Mouse (Mus musculus): ENCODE measurements around the gene Lifr. TPM values are rescaled to one million over a fixed set of nuclear protein-coding genes. Genes with fewer than 3 reads are reported as not detected.
A peak's percentile ranks its signal among the peaks of the same experiment; 100 is the strongest.

Gene Lifr
- total and polyA plus RNA-seq, 2 experiments from 2014 or later: 14.9 to 24.0 TPM

DNA sequence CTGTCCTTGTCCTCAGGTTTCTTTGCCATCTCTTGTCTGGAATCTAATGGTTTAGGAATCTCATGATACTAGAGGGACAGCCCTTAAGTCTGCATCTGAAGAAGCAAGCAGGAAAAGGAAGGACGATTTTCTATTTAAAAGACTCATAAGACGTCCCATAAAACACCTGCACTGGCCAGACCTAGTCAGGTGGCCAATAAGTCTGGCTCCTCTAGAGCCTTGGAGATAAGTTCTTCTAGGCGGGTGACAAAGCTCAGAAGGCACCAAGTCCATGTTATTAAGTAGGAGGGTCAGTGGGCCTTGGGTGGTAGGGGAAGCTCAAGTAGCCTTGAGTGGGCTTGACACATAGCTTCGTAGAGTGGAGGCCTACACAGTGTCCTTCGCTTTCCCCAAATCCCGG lies 67.2 kb downstream of the Lifr start:
- peaks cover 57% of the 10 kb centered on the region for H3K36me3 ChIP-seq (replicated peaks; ENCODE audit: control insufficient read depth, insufficient read depth, low read length)
- DNase-seq (ENCODE audit: low spot score) (no peak), ATAC-seq (ENCODE audit: insufficient read depth, low read depth) (no peak)
- H3K27ac ChIP-seq (ENCODE audit: low read depth): no peak overlapping the region
- no peaks in the 10 kb centered on the region for H3K9me3 ChIP-seq (replicated peaks; ENCODE audit: control insufficient read depth, low read length)
- TF ChIP-seq CTCF (IDR thresholded peaks at IDR 0.05; ENCODE audit: low read depth): no peak
- no peak for TF ChIP-seq EP300 (IDR thresholded peaks at IDR 0.05; ENCODE audit: low read depth)
- H3K4me2 ChIP-seq (ENCODE audit: low read depth, low read length): no peak overlapping the region
- no peaks in the 10 kb centered on the region for H3K27me3 ChIP-seq (ENCODE audit: control insufficient read depth, insufficient read depth, low read length)
- H3K9ac ChIP-seq (replicated peaks; ENCODE audit: low read depth, low read length): no peak overlapping the region
- 93% methylated on average over 6 of the region's 6 CpGs for WGBS
- peaks cover 26% of the 10 kb centered on the region for H3K4me1 ChIP-seq (ENCODE audit: control insufficient read depth, insufficient read depth)
- no peak overlapping the region for H3K4me3 ChIP-seq (ENCODE audit: low read depth, low read length)

DNA sequence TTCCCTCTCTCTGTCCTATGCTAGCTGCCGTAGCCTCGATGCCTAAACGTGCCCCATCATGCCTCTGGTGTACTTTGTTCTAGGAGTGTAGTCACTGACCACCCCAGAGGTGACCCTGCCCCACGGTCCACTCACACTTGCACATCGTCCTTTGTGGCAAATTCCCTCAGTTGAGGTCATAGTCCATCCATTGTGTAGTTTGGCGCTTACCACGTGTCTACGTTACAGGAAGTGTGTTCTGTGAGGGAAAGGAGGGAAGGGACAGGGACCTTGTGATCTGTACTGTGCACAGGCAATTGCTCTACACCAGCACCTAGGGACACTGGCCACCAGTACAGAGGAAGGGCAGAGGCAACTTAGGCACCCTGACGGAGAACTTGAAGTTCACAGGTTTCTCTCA lies 69.5 kb downstream of the Lifr start:
- peaks cover 62% of the 10 kb centered on the region for H3K36me3 ChIP-seq (replicated peaks; ENCODE audit: control insufficient read depth, insufficient read depth, low read length)
- H3K27ac ChIP-seq (ENCODE audit: low read depth): no peak overlapping the region
- H3K4me1 ChIP-seq (ENCODE audit: control insufficient read depth, insufficient read depth): peaks cover 12% of the 10 kb centered on the region
- WGBS: 87% methylated on average over 9 of the region's 9 CpGs
- H3K4me3 ChIP-seq (ENCODE audit: low read depth, low read length): no peak overlapping the region
- no peak overlapping the region for H3K9ac ChIP-seq (replicated peaks; ENCODE audit: low read depth, low read length)
- no peaks in the 10 kb centered on the region for H3K27me3 ChIP-seq (ENCODE audit: control insufficient read depth, insufficient read depth, low read length)
- no peak for ATAC-seq (ENCODE audit: insufficient read depth, low read depth)
- H3K9me3 ChIP-seq (replicated peaks; ENCODE audit: control insufficient read depth, low read length): no peaks in the 10 kb centered on the region
- no peak for DNase-seq (ENCODE audit: low spot score)
- TF ChIP-seq CTCF (IDR thresholded peaks at IDR 0.05; ENCODE audit: low read depth): no peak
- no peak for TF ChIP-seq EP300 (IDR thresholded peaks at IDR 0.05; ENCODE audit: low read depth)
- H3K4me2 ChIP-seq (ENCODE audit: low read depth, low read length): no peak overlapping the region

DNA sequence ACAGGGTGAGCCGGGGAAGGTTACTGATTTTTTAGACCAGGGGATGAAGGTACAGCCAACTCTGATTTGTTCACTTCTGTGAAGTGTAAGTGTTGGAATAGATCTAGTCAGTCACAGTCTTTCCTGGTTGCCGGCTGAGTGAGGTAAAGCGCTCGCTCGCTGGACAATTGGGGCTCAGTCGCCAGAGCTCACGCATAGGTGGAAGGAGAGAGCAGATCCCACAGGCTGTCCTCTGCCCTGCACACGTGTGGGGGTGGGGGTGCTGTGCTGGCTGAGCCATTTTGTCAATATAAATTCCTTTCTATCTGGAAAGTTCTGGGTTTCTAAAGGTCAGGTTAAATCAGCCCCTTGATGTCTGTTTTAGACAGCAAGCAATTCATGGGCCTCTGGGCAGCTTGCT lies 69.9 kb downstream of the Lifr start:
- Histone ChIP-seq H3K36me3 (replicated peaks; ENCODE audit: control insufficient read depth, insufficient read depth, low read length) (peaks cover 62% of the 10 kb centered on the region), H3K4me1 (ENCODE audit: control insufficient read depth, insufficient read depth) (peaks cover 12% of the 10 kb centered on the region), H3K9ac (replicated peaks; ENCODE audit: low read depth, low read length) (no peak overlapping the region), H3K4me2 (ENCODE audit: low read depth, low read length) (no peak overlapping the region), H3K4me3 (ENCODE audit: low read depth, low read length) (no peak overlapping the region), H3K9me3 (replicated peaks; ENCODE audit: control insufficient read depth, low read length) (no peaks in the 10 kb centered on the region), H3K27me3 (ENCODE audit: control insufficient read depth, insufficient read depth, low read length) (no peaks in the 10 kb centered on the region), H3K27ac (ENCODE audit: low read depth) (no peak overlapping the region)
- WGBS: 88% methylated on average over 8 of the region's 8 CpGs
- no peak for DNase-seq (ENCODE audit: low spot score)
- no peak for TF ChIP-seq CTCF (IDR thresholded peaks at IDR 0.05; ENCODE audit: low read depth)
- no peak for TF ChIP-seq EP300 (IDR thresholded peaks at IDR 0.05; ENCODE audit: low read depth)
- ATAC-seq (ENCODE audit: insufficient read depth, low read depth): no peak

DNA sequence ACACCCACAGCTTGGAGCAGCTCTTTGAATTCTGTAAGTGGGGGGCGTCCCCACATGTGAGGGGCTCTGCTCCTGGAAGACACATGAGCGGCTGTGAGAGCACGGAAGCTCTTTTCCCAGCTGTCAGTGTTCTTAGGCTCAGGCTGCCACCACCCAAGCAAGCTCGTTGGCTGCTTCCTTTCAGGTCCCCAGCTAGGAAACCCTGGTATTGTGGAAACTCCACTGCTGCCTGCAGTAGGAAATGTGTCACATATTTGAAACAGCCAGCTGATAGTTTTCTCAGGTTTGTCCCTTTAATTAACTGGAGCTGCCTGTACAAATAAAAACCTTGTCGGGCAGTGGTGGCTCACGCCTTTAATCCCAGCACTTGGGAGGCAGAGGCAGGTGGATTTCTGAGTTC lies 73.4 kb downstream of the Lifr start:
- Histone ChIP-seq H3K4me1 (ENCODE audit: control insufficient read depth, insufficient read depth) (peaks cover 7% of the 10 kb centered on the region), H3K9me3 (replicated peaks; ENCODE audit: control insufficient read depth, low read length) (no peaks in the 10 kb centered on the region), H3K27me3 (ENCODE audit: control insufficient read depth, insufficient read depth, low read length) (no peaks in the 10 kb centered on the region), H3K4me2 (ENCODE audit: low read depth, low read length) (no peak overlapping the region), H3K36me3 (replicated peaks; ENCODE audit: control insufficient read depth, insufficient read depth, low read length) (peaks cover 61% of the 10 kb centered on the region), H3K4me3 (ENCODE audit: low read depth, low read length) (no peak overlapping the region), H3K9ac (replicated peaks; ENCODE audit: low read depth, low read length) (peak overlapping the region; percentile 22; the same call in 1 of the 2 replicates), H3K27ac (ENCODE audit: low read depth) (peak overlapping the region; percentile 47)
- DNase-seq (ENCODE audit: low spot score) (no peak), ATAC-seq (ENCODE audit: insufficient read depth, low read depth) (no peak)
- WGBS: 61% methylated on average over 6 of the region's 6 CpGs
- TF ChIP-seq EP300 (IDR thresholded peaks at IDR 0.05; ENCODE audit: low read depth): no peak
- no peak for TF ChIP-seq CTCF (IDR thresholded peaks at IDR 0.05; ENCODE audit: low read depth)

DNA sequence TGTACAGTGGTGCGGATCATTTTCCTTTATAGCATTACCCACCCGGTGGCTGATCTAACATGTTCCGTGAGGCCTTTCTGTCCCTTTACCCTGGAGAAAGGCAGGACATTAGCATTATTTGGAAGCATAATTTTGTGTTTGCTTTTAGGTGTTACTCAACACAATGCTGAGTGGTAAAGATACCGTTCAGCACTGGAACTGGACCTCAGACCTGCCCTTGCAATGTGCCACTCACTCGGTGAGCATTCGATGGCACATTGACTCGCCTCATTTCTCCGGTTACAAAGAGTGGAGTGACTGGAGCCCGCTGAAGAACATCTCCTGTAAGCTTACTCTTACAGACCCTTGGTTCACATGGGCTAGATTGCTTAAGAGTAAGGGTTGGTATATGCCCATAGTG lies 76.3 kb downstream of the Lifr start:
- no peak for TF ChIP-seq CTCF (IDR thresholded peaks at IDR 0.05; ENCODE audit: low read depth)
- TF ChIP-seq EP300 (IDR thresholded peaks at IDR 0.05; ENCODE audit: low read depth): no peak
- DNase-seq (ENCODE audit: low spot score): no peak
- Histone ChIP-seq H3K9me3 (replicated peaks; ENCODE audit: control insufficient read depth, low read length) (no peaks in the 10 kb centered on the region), H3K27me3 (ENCODE audit: control insufficient read depth, insufficient read depth, low read length) (no peaks in the 10 kb centered on the region), H3K9ac (replicated peaks; ENCODE audit: low read depth, low read length) (no peak overlapping the region), H3K4me2 (ENCODE audit: low read depth, low read length) (no peak overlapping the region), H3K4me1 (ENCODE audit: control insufficient read depth, insufficient read depth) (peaks cover 4% of the 10 kb centered on the region; the same call in 1 of the 2 replicates), H3K36me3 (replicated peaks; ENCODE audit: control insufficient read depth, insufficient read depth, low read length) (peaks cover 68% of the 10 kb centered on the region), H3K4me3 (ENCODE audit: low read depth, low read length) (no peak overlapping the region), H3K27ac (ENCODE audit: low read depth) (no peak overlapping the region)
- WGBS: 93% methylated on average over 9 of the region's 9 CpGs
- no peak for ATAC-seq (ENCODE audit: insufficient read depth, low read depth)

DNA sequence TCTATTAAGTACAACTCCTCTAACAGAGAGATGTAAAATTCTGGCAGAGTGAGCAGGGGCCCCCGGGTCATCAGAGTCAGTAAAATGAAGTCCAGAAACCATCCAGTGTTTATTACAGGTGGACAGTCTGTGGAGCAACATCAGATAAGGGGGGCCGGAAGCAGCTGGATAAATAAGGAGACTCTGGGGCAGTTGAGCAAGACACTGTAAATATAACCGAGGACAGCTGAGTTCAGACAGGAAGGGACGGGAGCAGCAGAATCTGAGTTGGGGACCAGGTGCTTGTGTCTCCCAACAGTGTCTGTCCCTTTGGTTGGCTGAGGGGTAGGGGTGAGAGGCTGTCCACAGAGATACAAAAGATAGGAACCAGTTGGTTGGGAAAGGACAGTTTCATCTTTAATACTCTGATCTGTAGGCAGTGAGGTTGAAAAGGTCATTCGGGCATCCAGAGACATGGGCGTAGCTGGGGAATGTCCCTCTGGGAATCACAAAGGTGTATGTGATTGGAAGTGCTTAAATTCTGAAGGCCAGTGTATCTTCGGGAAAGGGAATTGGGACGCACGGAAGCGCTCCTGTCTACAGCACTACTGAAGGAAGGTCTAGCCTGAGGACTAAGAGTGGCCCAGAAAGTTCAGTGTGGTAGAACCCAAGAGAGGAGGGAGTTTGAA lies 77.0 kb downstream of the Lifr start:
- Histone ChIP-seq H3K9ac (replicated peaks; ENCODE audit: low read depth, low read length) (no peak overlapping the region), H3K4me1 (ENCODE audit: control insufficient read depth, insufficient read depth) (peaks cover 4% of the 10 kb centered on the region; the same call in 1 of the 2 replicates), H3K4me3 (ENCODE audit: low read depth, low read length) (no peak overlapping the region), H3K27me3 (ENCODE audit: control insufficient read depth, insufficient read depth, low read length) (no peaks in the 10 kb centered on the region), H3K36me3 (replicated peaks; ENCODE audit: control insufficient read depth, insufficient read depth, low read length) (peaks cover 69% of the 10 kb centered on the region), H3K9me3 (replicated peaks; ENCODE audit: control insufficient read depth, low read length) (no peaks in the 10 kb centered on the region), H3K4me2 (ENCODE audit: low read depth, low read length) (no peak overlapping the region), H3K27ac (ENCODE audit: low read depth) (no peak overlapping the region)
- ATAC-seq (ENCODE audit: insufficient read depth, low read depth) (no peak), DNase-seq (ENCODE audit: low spot score) (no peak)
- TF ChIP-seq EP300 (IDR thresholded peaks at IDR 0.05; ENCODE audit: low read depth) (no peak), CTCF (IDR thresholded peaks at IDR 0.05; ENCODE audit: low read depth) (no peak)
- WGBS: 84% methylated on average over 10 of the region's 10 CpGs
